In the genomic region with DNA sequence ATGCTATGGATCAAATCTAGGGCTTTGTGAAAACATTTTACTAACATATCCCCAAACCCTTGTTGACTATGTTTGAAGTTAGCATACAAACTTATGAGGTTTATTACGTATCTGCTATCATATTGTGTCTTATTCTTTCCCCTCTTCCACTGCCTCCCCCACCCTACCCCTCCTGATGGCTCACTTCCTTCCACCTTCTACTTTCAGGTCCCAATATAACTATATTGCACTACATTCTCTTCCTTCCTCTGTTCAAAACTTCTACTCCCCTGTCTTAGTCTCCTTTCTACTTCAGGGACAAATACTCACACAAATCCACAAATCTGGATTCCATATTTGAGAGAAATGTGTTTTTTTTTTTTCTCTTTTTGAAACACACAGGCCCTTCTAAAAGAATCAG, we compare ENCODE assay signal across 38 mouse cellular contexts. TPM values are rescaled to one million over a fixed set of nuclear protein-coding genes. Genes with fewer than 3 reads are reported as not detected.
"Had no signal": no experiment of that assay in that cellular context is flagged by ENCODE, and none has a peak within 500 bp of the region (broad histone marks: within the 10 kb centered on the region; RNA-seq: fewer than 3 reads in every experiment).

No protein-coding gene starts in this region.

- H3K9ac ChIP-seq: heart, embryonic 13.5 days; heart, embryonic 15.5 days; hindbrain, embryonic 13.5 days; hindbrain, embryonic 15.5 days; limb, embryonic 12.5 days had no signal

- H3K4me1 ChIP-seq: heart, embryonic 13.5 days; heart, embryonic 15.5 days; hindbrain, embryonic 13.5 days; hindbrain, embryonic 15.5 days; limb, embryonic 10.5 days; limb, embryonic 12.5 days had no signal

- ATAC-seq: hindbrain, postnatal 0 days; intestine, embryonic 16.5 days had no signal

- H3K36me3 ChIP-seq: heart, embryonic 13.5 days; heart, embryonic 15.5 days; hindbrain, embryonic 13.5 days; hindbrain, embryonic 15.5 days; limb, embryonic 10.5 days; limb, embryonic 12.5 days had no signal

- DNase-seq: gastrocnemius, adult 2 months; gastrocnemius, postnatal 10 days; gastrocnemius, postnatal 25 days; heart, adult 11 months; heart, adult 2 months; heart, postnatal 14 days; heart, postnatal 36 days; kidney, adult 11 months; kidney, adult 2 months; kidney, adult 9 months; kidney, postnatal 10 days; kidney, postnatal 25 days; kidney, postnatal 4 days; liver had no signal

- H3K27ac ChIP-seq: gastrocnemius, adult 2 months; heart, adult 2 months; heart, embryonic 13.5 days; heart, embryonic 15.5 days; hindbrain, embryonic 13.5 days; hindbrain, embryonic 15.5 days; hindbrain, postnatal 0 days; layer of hippocampus, adult 2 months; left cerebral cortex, adult 2 months; limb, embryonic 10.5 days; limb, embryonic 12.5 days had no signal

- H3K4me3 ChIP-seq: gastrocnemius, adult 2 months; heart, adult 2 months; heart, embryonic 13.5 days; heart, embryonic 15.5 days; hindbrain, embryonic 13.5 days; hindbrain, embryonic 15.5 days; layer of hippocampus, adult 2 months; left cerebral cortex, adult 2 months; limb, embryonic 10.5 days; limb, embryonic 12.5 days had no signal

- H3K4me2 ChIP-seq: heart, embryonic 11.5 days; heart, embryonic 13.5 days; heart, embryonic 15.5 days; hindbrain, embryonic 13.5 days; hindbrain, embryonic 15.5 days; limb, embryonic 12.5 days; liver, embryonic 11.5 days had no signal

- H3K9me3 ChIP-seq: heart, embryonic 13.5 days; heart, embryonic 15.5 days; hindbrain, embryonic 13.5 days; hindbrain, embryonic 15.5 days; limb, embryonic 10.5 days; limb, embryonic 12.5 days had no signal

- H3K27me3 ChIP-seq: heart, embryonic 13.5 days; heart, embryonic 15.5 days; hindbrain, embryonic 13.5 days; hindbrain, embryonic 15.5 days; limb, embryonic 12.5 days had no signal

RNA-seq across cellular contexts. Expression of a gene that starts 35.3 kb away (rescaled TPM):
- total RNA-seq: gastrocnemius, adult 2 months; gastrocnemius, postnatal 10 days; gastrocnemius, postnatal 25 days; gastrocnemius, postnatal 4 days; heart, adult 2 months; heart, postnatal 14 days; heart, postnatal 36 days; hematopoietic stem cell, adult 5-6 weeks; hindbrain, postnatal 0 days; layer of hippocampus, adult 2 months; layer of hippocampus, postnatal 10 days; layer of hippocampus, postnatal 25 days; left cerebral cortex, adult 2 months; left cerebral cortex, postnatal 14 days; left cerebral cortex, postnatal 36 days had no signal
- polyA plus RNA-seq: frontal cortex, adult 2 months; heart, adult 2 months; heart, embryonic 11.5 days; heart, embryonic 13.5 days; heart, embryonic 15.5 days; heart, postnatal 0 days; hindbrain, embryonic 11.5 days; hindbrain, embryonic 13.5 days; hindbrain, embryonic 15.5 days; hindbrain, postnatal 0 days; intestine, embryonic 14.5 days; intestine, embryonic 16.5 days; kidney, adult 2 months; kidney, embryonic 16.5 days; limb, embryonic 10.5 days; limb, embryonic 12.5 days; limb, embryonic 14.5 days; liver, embryonic 11.5 days had no signal
